Comparison of ENCODE assay signal across 26 mouse cellular contexts in genomic region chr15:27550358-27550992, GRCm38 (mm10).
DNase-seq lines count a peak whose midpoint lies in the region; ATAC-seq and TF ChIP-seq lines count a peak whose summit lies in the region.
"Had no signal": no experiment of that assay in that cellular context is flagged by ENCODE, and none has a peak within 500 bp of the region (broad histone marks: within the 10 kb centered on the region; RNA-seq: fewer than 3 reads in every experiment).

No protein-coding gene starts in this region.

- 28% methylated on average over 9 of the region's 9 CpGs for WGBS in liver, adult 2 months
- 71% methylated on average over 9 of the region's 9 CpGs for WGBS in liver, embryonic 11.5 days
- 56% methylated on average over 9 of the region's 9 CpGs for WGBS in hindbrain, embryonic 13.5 days

- ATAC-seq in liver, embryonic 11.5 days (replicated peaks; ENCODE audit: low FRiP score) = no peak
- no peak for ATAC-seq in hindbrain, embryonic 13.5 days (ENCODE audit: low FRiP score)
- ATAC-seq: activated CD4-positive, CD25-positive, alpha-beta regulatory T cell, adult 4 months; intestine, embryonic 16.5 days had no signal

- H3K9ac ChIP-seq in liver, adult 2 months (ENCODE audit: low read depth, low read length) = no peak overlapping the region
- H3K9ac ChIP-seq in liver, embryonic 11.5 days (ENCODE audit: low read depth, low read length) = no peak overlapping the region
- H3K9ac ChIP-seq in hindbrain, embryonic 13.5 days = no peak overlapping the region
- H3K9ac ChIP-seq: embryonic facial prominence, embryonic 15.5 days; forebrain, embryonic 12.5 days; hindbrain, embryonic 12.5 days; limb, embryonic 12.5 days; liver, embryonic 14.5 days; lung, embryonic 15.5 days; neural tube, embryonic 13.5 days had no signal

- H3K27me3 ChIP-seq in liver, adult 2 months (ENCODE audit: control insufficient read depth, insufficient read depth, low read length) = no peaks in the 10 kb centered on the region
- no peaks in the 10 kb centered on the region for H3K27me3 ChIP-seq in liver, embryonic 11.5 days (replicated peaks; ENCODE audit: control insufficient read depth, insufficient read depth, low read length)
- no peaks in the 10 kb centered on the region for H3K27me3 ChIP-seq in hindbrain, embryonic 13.5 days
- H3K27me3 ChIP-seq: embryonic facial prominence, embryonic 15.5 days; forebrain, embryonic 12.5 days; hindbrain, embryonic 12.5 days; limb, embryonic 12.5 days; lung, embryonic 15.5 days; neural tube, embryonic 13.5 days had no signal

- no peak overlapping the region for H3K4me2 ChIP-seq in liver, embryonic 11.5 days
- H3K4me2 ChIP-seq in hindbrain, embryonic 13.5 days = no peak overlapping the region
- H3K4me2 ChIP-seq: embryonic facial prominence, embryonic 15.5 days; forebrain, embryonic 12.5 days; hindbrain, embryonic 12.5 days; limb, embryonic 12.5 days; lung, embryonic 15.5 days; midbrain, embryonic 11.5 days; neural tube, embryonic 13.5 days had no signal

- DNase-seq in gastrocnemius, adult 2 months = no peak
- DNase-seq in gastrocnemius, postnatal 10 days = no peak
- DNase-seq in liver, adult 2 months (ENCODE audit: extremely low read depth, low read depth, low spot score) = peak; percentile 96
- no peak for DNase-seq in liver, embryonic 11.5 days (ENCODE audit: low spot score)
- peak; percentile 75 for DNase-seq in A20 (ENCODE audit: low read depth, low spot score)
- peak; percentile 80 for DNase-seq in brain, adult 2 months (ENCODE audit: low read depth, low spot score)
- DNase-seq: adrenal gland, adult 2 months; adrenal gland, postnatal 36 days; B cell, adult 2 months; cerebellum, adult 8-10 months; kidney, adult 8-10 months; layer of hippocampus, adult 9-11 months had no signal

- no peaks in the 10 kb centered on the region for H3K79me2 ChIP-seq in liver, adult 2 months (ENCODE audit: control insufficient read depth, insufficient read depth, low read length)

- no peak for TF ChIP-seq POLR2A in liver, adult 2 months (IDR thresholded peaks at IDR 0.05; ENCODE audit: extremely low read depth, insufficient read depth, low read length)

- peak overlapping the region; percentile 90 for H3K27ac ChIP-seq in gastrocnemius, adult 2 months
- peak overlapping the region; percentile 81 for H3K27ac ChIP-seq in liver, adult 2 months (replicated peaks; ENCODE audit: insufficient read depth, low read depth, low read length)
- H3K27ac ChIP-seq in liver, embryonic 11.5 days (ENCODE audit: low read depth, low read length) = no peak overlapping the region
- no peak overlapping the region for H3K27ac ChIP-seq in hindbrain, embryonic 13.5 days
- H3K27ac ChIP-seq: embryonic facial prominence, embryonic 10.5 days; embryonic facial prominence, embryonic 15.5 days; forebrain, embryonic 12.5 days; hindbrain, embryonic 12.5 days; kidney, postnatal 0 days; limb, embryonic 12.5 days; liver, embryonic 14.5 days; lung, embryonic 15.5 days; neural tube, embryonic 13.5 days had no signal

- peaks cover 17% of the 10 kb centered on the region for H3K4me1 ChIP-seq in liver, adult 2 months (ENCODE audit: control insufficient read depth, insufficient read depth, low read length)
- peaks cover 13% of the 10 kb centered on the region for H3K4me1 ChIP-seq in liver, embryonic 11.5 days (replicated peaks; ENCODE audit: control insufficient read depth, insufficient read depth, low read length)
- H3K4me1 ChIP-seq in hindbrain, embryonic 13.5 days (replicated peaks) = peaks cover 32% of the 10 kb centered on the region
- H3K4me1 ChIP-seq: embryonic facial prominence, embryonic 15.5 days; forebrain, embryonic 12.5 days had no signal

- intact Hi-C loops in gastrocnemius, adult 2 months (cut with DNase I) = loop anchor here (5.0 kb wide), 1 partner anchor 73 kb away; no protein-coding TSS in a partner anchor

- H3K9me3 ChIP-seq in liver, embryonic 11.5 days (ENCODE audit: control insufficient read depth, low read length) = no peaks in the 10 kb centered on the region
- H3K9me3 ChIP-seq in hindbrain, embryonic 13.5 days = no peaks in the 10 kb centered on the region
- H3K9me3 ChIP-seq: embryonic facial prominence, embryonic 10.5 days; embryonic facial prominence, embryonic 15.5 days; forebrain, embryonic 12.5 days; hindbrain, embryonic 12.5 days; limb, embryonic 12.5 days; lung, embryonic 15.5 days; neural tube, embryonic 13.5 days had no signal

- no peak for TF ChIP-seq CTCF in gastrocnemius, adult 2 months (IDR thresholded peaks at IDR 0.05)
- no peak for TF ChIP-seq CTCF in liver, adult 2 months (IDR thresholded peaks at IDR 0.05; ENCODE audit: low read depth, low read length)

- no peak overlapping the region for H3K4me3 ChIP-seq in gastrocnemius, adult 2 months
- no peak overlapping the region for H3K4me3 ChIP-seq in liver, adult 2 months (ENCODE audit: insufficient read depth, low read depth, low read length)
- H3K4me3 ChIP-seq in liver, embryonic 11.5 days (ENCODE audit: low read depth, low read length) = no peak overlapping the region
- H3K4me3 ChIP-seq in hindbrain, embryonic 13.5 days = no peak overlapping the region
- H3K4me3 ChIP-seq: embryonic facial prominence, embryonic 10.5 days; embryonic facial prominence, embryonic 15.5 days; forebrain, embryonic 12.5 days; hindbrain, embryonic 12.5 days; limb, embryonic 12.5 days; lung, embryonic 15.5 days; myocyte; neural tube, embryonic 13.5 days had no signal

- H3K36me3 ChIP-seq in liver, adult 2 months (ENCODE audit: control insufficient read depth, insufficient read depth, low read length) = peaks cover 3% of the 10 kb centered on the region; the same call in 1 of the 2 replicates
- no peaks in the 10 kb centered on the region for H3K36me3 ChIP-seq in liver, embryonic 11.5 days (ENCODE audit: control insufficient read depth, insufficient read depth, low read length)
- H3K36me3 ChIP-seq in hindbrain, embryonic 13.5 days = peaks cover 12% of the 10 kb centered on the region; the same call in 1 of the 2 replicates
- H3K36me3 ChIP-seq: embryonic facial prominence, embryonic 10.5 days; embryonic facial prominence, embryonic 15.5 days; limb, embryonic 12.5 days; lung, embryonic 15.5 days had no signal

Comparison
In these comparisons a context has a peak if more than half of its experiments do, and no peak if none do; other contexts are left out.
1. DNase-seq: peak in liver, adult 2 months (single experiment), A20 (single experiment) and brain, adult 2 months (single experiment); none in gastrocnemius, adult 2 months (single experiment), gastrocnemius, postnatal 10 days (single experiment) and liver, embryonic 11.5 days (single experiment).
2. H3K27ac ChIP-seq: peak in gastrocnemius, adult 2 months (single experiment) and liver, adult 2 months (single experiment); none in liver, embryonic 11.5 days (single experiment) and hindbrain, embryonic 13.5 days (single experiment).